Mouse (Mus musculus): ENCODE results near the gene Rxfp1. TPM values are rescaled to one million over a fixed set of nuclear protein-coding genes. Genes with fewer than 3 reads are reported as not detected.

The Rxfp1 gene
- polyA plus RNA-seq, 1 experiment from 2014 or later, result 0.29 TPM

DNA sequence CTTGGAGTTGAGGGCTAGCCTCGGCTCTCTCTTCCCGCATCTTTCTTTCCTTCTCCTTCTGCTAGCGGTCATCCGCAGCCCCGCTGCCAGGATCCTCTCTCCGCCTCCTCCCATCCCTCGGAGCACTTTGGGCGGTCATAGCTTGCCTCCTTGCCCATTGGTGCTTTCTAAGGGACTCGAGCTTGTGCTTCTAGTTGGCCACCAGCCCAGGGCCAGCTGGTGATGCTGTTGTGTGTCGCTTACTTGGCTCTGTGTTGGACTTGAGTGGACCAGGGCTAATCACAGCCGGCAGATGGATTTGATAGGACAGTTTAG lies 108.3 kb downstream of the Rxfp1 start, which contains the start of gene Etfdh:
Etfdh (minus strand) TSS at position 85 of the 315 bp plus-strand sequence.
- peak within 1 kb of the TSS; percentile 67 for H3K27ac ChIP-seq (ENCODE audit: low read depth, low read length)
- ATAC-seq (replicated peaks; ENCODE audit: low FRiP score) (peak; percentile 24), DNase-seq (ENCODE audit: low spot score) (peak; percentile 61)
- peaks cover 5% of the 10 kb centered on the region; the same call in 1 of the 2 replicates for H3K4me1 ChIP-seq (replicated peaks; ENCODE audit: control insufficient read depth, insufficient read depth, low read length)
- 2% methylated on average over 11 of the region's 11 CpGs for WGBS
- H3K4me2 ChIP-seq, result peak within 1 kb of the TSS; percentile 83
- peak within 1 kb of the TSS; percentile 86 for H3K9ac ChIP-seq (ENCODE audit: low read depth, low read length)
- peak within 1 kb of the TSS; percentile 80 for H3K4me3 ChIP-seq (ENCODE audit: low read depth, low read length)
- peaks cover 11% of the 10 kb centered on the region for H3K36me3 ChIP-seq (ENCODE audit: control insufficient read depth, insufficient read depth, low read length)
- H3K9me3 ChIP-seq (ENCODE audit: control insufficient read depth, low read length), result no peaks in the 10 kb centered on the region; the same call in 1 of the 2 replicates
- no peaks in the 10 kb centered on the region for H3K27me3 ChIP-seq (replicated peaks; ENCODE audit: control insufficient read depth, insufficient read depth, low read length)

GRCm38 (mm10) chr3:79628561-79629415 lies 108.9 kb downstream of the Rxfp1 start, which contains the start of gene 4930579G24Rik:
TSS of gene 4930579G24Rik (plus strand) at chr3:79629079.
- peak; percentile 88 for DNase-seq (ENCODE audit: low spot score)
- peak; percentile 98 for ATAC-seq (replicated peaks; ENCODE audit: low FRiP score)
- H3K4me2 ChIP-seq, result peak within 1 kb of the TSS; percentile 83
- under 1% methylated on average over 59 of the region's 60 CpGs for WGBS
- H3K4me3 ChIP-seq (ENCODE audit: low read depth, low read length), result peak within 1 kb of the TSS; percentile 80
- peaks cover 9% of the 10 kb centered on the region for H3K36me3 ChIP-seq (ENCODE audit: control insufficient read depth, insufficient read depth, low read length)
- no peaks in the 10 kb centered on the region for H3K27me3 ChIP-seq (replicated peaks; ENCODE audit: control insufficient read depth, insufficient read depth, low read length)
- peaks cover 5% of the 10 kb centered on the region; the same call in 1 of the 2 replicates for H3K4me1 ChIP-seq (replicated peaks; ENCODE audit: control insufficient read depth, insufficient read depth, low read length)
- no peaks in the 10 kb centered on the region; the same call in 1 of the 2 replicates for H3K9me3 ChIP-seq (ENCODE audit: control insufficient read depth, low read length)
- H3K27ac ChIP-seq (ENCODE audit: low read depth, low read length), result peak within 1 kb of the TSS; percentile 67
- peak within 1 kb of the TSS; percentile 86 for H3K9ac ChIP-seq (ENCODE audit: low read depth, low read length)

GRCm38 (mm10) chr3:79628182-79628560 lies 109.5 kb downstream of the Rxfp1 start:
- Histone ChIP-seq H3K9ac (ENCODE audit: low read depth, low read length) (peak overlapping the region; percentile 65), H3K27ac (ENCODE audit: low read depth, low read length) (peak overlapping the region; percentile 60), H3K4me3 (ENCODE audit: low read depth, low read length) (peak overlapping the region; percentile 80), H3K36me3 (ENCODE audit: control insufficient read depth, insufficient read depth, low read length) (peaks cover 7% of the 10 kb centered on the region; the same call in 1 of the 2 replicates), H3K27me3 (replicated peaks; ENCODE audit: control insufficient read depth, insufficient read depth, low read length) (no peaks in the 10 kb centered on the region), H3K4me1 (replicated peaks; ENCODE audit: control insufficient read depth, insufficient read depth, low read length) (peaks cover 5% of the 10 kb centered on the region; the same call in 1 of the 2 replicates), H3K4me2 (peak overlapping the region; percentile 58), H3K9me3 (ENCODE audit: control insufficient read depth, low read length) (no peaks in the 10 kb centered on the region)
- no peak; the same call in 1 of the 2 replicates for ATAC-seq (replicated peaks; ENCODE audit: low FRiP score)
- WGBS, result 1% methylated on average over 9 of the region's 9 CpGs
- DNase-seq (ENCODE audit: low spot score), result no peak

DNA sequence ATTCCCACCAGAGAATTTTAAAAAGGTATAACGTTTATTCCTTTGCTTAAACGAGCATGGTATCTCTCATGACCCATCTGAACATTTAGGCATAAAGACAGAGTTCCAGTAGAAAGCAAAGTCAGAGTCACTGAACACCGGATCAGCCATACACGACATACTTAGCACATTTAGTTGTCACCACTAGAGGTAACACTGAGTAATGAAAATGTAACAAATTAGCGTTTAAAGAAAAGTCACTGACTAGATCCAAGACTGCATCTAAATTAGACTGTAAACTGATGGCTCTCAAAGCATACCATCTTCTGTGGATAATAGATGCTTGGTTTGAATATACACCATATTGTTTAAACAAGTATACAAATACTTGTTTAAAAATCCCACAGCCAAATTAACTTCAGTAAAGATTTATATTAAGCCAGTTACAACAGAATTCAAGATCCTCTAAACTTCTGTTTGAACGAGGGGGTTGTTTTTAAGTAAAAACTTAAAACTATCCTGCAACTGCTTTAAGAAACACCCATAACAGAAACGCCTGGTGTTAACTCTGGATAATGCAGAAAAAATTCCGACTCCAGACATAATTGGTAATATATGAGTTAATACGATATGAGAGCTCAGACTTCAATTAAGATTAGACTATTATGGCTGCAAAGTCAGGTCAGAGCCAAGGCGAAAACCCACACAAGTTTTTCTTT lies 110.0 kb downstream of the Rxfp1 start:
- 27% methylated on average over 10 of the region's 10 CpGs for whole genome bisulfite sequencing
- H3K4me2 ChIP-seq, result peak overlapping the region; percentile 58
- DNase-seq (ENCODE audit: low spot score), result no peak
- no peaks in the 10 kb centered on the region for H3K27me3 ChIP-seq (replicated peaks; ENCODE audit: control insufficient read depth, insufficient read depth, low read length)
- H3K9ac ChIP-seq (ENCODE audit: low read depth, low read length), result no peak overlapping the region; the same call in 1 of the 2 replicates
- H3K9me3 ChIP-seq (ENCODE audit: control insufficient read depth, low read length), result no peaks in the 10 kb centered on the region
- no peak overlapping the region for H3K27ac ChIP-seq (ENCODE audit: low read depth, low read length)
- no peak for ATAC-seq (replicated peaks; ENCODE audit: low FRiP score)
- H3K4me3 ChIP-seq (ENCODE audit: low read depth, low read length), result peak overlapping the region; percentile 80
- peaks cover 3% of the 10 kb centered on the region; the same call in 1 of the 2 replicates for H3K36me3 ChIP-seq (ENCODE audit: control insufficient read depth, insufficient read depth, low read length)
- H3K4me1 ChIP-seq (replicated peaks; ENCODE audit: control insufficient read depth, insufficient read depth, low read length), result peaks cover 5% of the 10 kb centered on the region; the same call in 1 of the 2 replicates

DNA sequence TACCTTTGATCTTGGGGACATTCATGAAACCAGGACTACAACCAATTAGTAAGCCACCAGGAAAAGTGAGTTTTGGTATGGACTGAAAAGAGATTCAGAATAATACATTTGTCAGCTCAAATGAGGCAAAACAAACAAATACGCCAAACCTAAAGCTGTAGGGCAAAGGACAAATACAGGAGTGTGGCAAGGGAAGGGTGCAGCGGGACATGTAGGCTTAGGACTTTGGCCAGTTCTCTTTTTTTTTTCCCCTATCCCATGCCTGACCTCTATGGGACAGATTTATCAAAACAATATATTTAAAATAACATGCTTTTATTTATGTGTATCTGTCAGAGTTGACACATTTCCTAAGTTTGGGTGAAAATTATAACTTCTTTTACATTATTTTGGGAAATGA lies 127.8 kb downstream of the Rxfp1 start:
- no peaks in the 10 kb centered on the region for H3K4me1 ChIP-seq (replicated peaks; ENCODE audit: control insufficient read depth, insufficient read depth, low read length)
- no peaks in the 10 kb centered on the region for H3K9me3 ChIP-seq (ENCODE audit: control insufficient read depth, low read length)
- no peak overlapping the region for H3K27ac ChIP-seq (ENCODE audit: low read depth, low read length)
- DNase-seq (ENCODE audit: low spot score) (no peak), ATAC-seq (replicated peaks; ENCODE audit: low FRiP score) (no peak)
- H3K27me3 ChIP-seq (replicated peaks; ENCODE audit: control insufficient read depth, insufficient read depth, low read length), result no peaks in the 10 kb centered on the region
- peaks cover 24% of the 10 kb centered on the region for H3K36me3 ChIP-seq (ENCODE audit: control insufficient read depth, insufficient read depth, low read length)
- H3K9ac ChIP-seq (ENCODE audit: low read depth, low read length), result no peak overlapping the region
- H3K4me2 ChIP-seq, result no peak overlapping the region
- H3K4me3 ChIP-seq (ENCODE audit: low read depth, low read length), result no peak overlapping the region
- WGBS, result 86% methylated on average over 2 of the region's 2 CpGs

GRCm38 (mm10) chr3:79595468-79595867 lies 142.2 kb downstream of the Rxfp1 start:
- WGBS, result 92% methylated on average over 7 of the region's 7 CpGs
- Histone ChIP-seq H3K27ac (ENCODE audit: low read depth, low read length) (no peak overlapping the region), H3K36me3 (ENCODE audit: control insufficient read depth, insufficient read depth, low read length) (peaks cover 40% of the 10 kb centered on the region), H3K9ac (ENCODE audit: low read depth, low read length) (no peak overlapping the region), H3K27me3 (replicated peaks; ENCODE audit: control insufficient read depth, insufficient read depth, low read length) (no peaks in the 10 kb centered on the region), H3K4me3 (ENCODE audit: low read depth, low read length) (no peak overlapping the region), H3K9me3 (ENCODE audit: control insufficient read depth, low read length) (no peaks in the 10 kb centered on the region), H3K4me1 (replicated peaks; ENCODE audit: control insufficient read depth, insufficient read depth, low read length) (peaks cover 3% of the 10 kb centered on the region), H3K4me2 (no peak overlapping the region)
- no peak for ATAC-seq (replicated peaks; ENCODE audit: low FRiP score)
- no peak for DNase-seq (ENCODE audit: low spot score)

DNA sequence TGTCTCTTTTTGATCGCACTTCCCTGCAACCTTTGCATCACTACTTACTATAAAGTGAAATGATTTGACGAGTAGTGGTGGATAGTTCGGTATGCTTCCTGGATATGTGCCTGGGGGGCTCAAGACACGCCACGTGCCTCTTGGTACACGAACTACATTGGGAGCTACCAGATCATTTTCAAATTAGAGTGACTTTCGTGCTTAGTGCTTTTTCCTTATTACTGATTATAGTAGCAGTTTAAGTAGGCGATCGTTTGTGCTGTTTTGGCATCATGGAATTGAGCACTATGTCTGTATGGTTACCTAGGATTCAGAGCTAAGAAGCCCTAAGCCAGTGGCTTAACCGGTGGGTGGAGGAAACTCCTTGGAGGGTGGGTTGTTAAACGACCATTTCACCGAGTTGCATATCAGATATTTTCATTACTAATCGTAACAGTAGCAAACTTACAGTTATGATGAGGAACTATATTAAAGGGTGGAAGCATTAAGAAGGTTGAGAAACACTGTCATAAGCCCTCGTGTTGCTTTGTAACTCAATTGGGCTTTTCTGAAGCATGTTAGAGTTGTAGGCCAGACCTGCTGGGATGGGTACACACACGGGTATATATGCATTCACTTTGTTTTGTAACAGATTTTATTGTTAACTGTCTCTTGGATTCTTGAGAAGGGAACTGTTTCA lies 145.7 kb downstream of the Rxfp1 start:
- Histone ChIP-seq H3K4me2 (peak overlapping the region; percentile 80), H3K27me3 (replicated peaks; ENCODE audit: control insufficient read depth, insufficient read depth, low read length) (no peaks in the 10 kb centered on the region), H3K9ac (ENCODE audit: low read depth, low read length) (peak overlapping the region; percentile 98), H3K4me1 (replicated peaks; ENCODE audit: control insufficient read depth, insufficient read depth, low read length) (peaks cover 3% of the 10 kb centered on the region), H3K9me3 (ENCODE audit: control insufficient read depth, low read length) (no peaks in the 10 kb centered on the region), H3K4me3 (ENCODE audit: low read depth, low read length) (peak overlapping the region; percentile 93), H3K27ac (ENCODE audit: low read depth, low read length) (peak overlapping the region; percentile 87), H3K36me3 (ENCODE audit: control insufficient read depth, insufficient read depth, low read length) (peaks cover 22% of the 10 kb centered on the region)
- WGBS, result 1% methylated on average over 15 of the region's 15 CpGs
- ATAC-seq (replicated peaks; ENCODE audit: low FRiP score) (peak; percentile 29; the same call in 1 of the 2 replicates), DNase-seq (ENCODE audit: low spot score) (no peak)

All from liver, embryonic 11.5 days (tissue).